Mouse (Mus musculus): ENCODE measurements around the gene Mipol1.
"Not testable (repeated sequence)": the region's sequence is repeated elsewhere in the genome, so short reads cannot be mapped to it uniquely, and the experiment has no call there.

DNA sequence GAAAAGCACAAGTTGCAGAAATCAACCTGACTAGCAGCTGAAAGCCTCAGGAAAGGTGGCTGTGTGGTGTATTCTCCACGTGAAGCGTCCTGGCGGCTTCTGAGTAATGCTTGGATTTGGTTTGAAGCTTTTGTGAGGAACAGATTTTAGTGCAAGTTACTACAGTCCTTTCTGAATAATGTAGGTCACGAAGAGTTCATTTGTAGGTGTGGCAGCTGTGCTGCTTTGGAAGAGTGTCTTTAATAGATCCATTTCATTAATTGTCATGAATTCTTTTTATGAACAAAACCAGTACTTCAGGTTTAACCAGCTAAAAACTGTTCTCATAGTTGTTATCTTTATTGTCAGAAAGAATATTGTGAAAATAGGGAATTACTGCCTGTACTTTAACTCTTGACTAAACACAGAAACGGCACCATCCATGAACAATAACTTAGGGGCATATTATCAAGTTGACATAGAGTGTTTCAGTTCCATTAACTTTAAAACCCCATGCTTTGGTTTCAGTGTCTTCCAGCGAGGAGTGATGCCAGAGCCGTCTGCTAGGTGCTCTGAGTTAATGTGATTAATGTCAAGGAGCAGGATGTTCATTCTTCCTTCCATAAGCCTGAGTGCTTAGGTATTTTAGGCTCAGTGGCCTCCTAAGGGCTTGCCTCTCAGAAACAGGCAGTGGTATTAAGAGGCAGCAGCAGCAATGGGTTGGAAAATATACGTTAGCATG lies 206.9 kb downstream of the Mipol1 start:
- TF ChIP-seq CTCF, POLR2A (IDR thresholded peaks at IDR 0.05; ENCODE audit: extremely low read depth, insufficient read depth, low read length): not testable (repeated sequence)

Data from cortical plate, adult 2 months (tissue).